Mouse (Mus musculus) regulatory T cell (primary cell): ENCODE data around the gene Gm45837.

Experiments used
- in situ Hi-C: fragments of 300-600 bp; cut with MboI, MseI; formaldehyde crosslinking; loops from one replicate; pipeline ENCODE4 v1.15.1; 2025; ENCODE audit warnings: high pct_unique_total_duplicates

Gene Gm45837

DNA sequence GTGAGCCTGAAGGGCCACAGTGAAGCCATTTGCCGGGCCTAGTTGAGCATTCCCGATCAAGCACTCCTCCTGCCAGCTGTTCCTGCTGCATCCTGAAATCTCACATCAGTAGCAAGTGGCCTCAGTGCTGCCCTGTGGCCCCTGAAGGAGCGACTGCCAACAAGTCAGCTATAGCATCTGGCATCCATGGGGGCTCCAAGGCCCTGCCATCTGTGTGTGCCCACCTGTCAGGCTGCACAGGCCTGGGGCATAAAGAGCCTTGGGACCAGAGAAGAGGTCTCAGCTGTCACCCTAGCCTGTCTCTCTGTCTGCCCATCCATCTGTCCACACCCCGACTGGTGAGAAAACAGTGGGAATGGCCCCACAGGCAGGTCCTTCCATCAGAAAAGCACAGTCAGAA, 54.2 kb downstream of the Gm45837 start:
- in situ Hi-C loops: no loop called here

DNA sequence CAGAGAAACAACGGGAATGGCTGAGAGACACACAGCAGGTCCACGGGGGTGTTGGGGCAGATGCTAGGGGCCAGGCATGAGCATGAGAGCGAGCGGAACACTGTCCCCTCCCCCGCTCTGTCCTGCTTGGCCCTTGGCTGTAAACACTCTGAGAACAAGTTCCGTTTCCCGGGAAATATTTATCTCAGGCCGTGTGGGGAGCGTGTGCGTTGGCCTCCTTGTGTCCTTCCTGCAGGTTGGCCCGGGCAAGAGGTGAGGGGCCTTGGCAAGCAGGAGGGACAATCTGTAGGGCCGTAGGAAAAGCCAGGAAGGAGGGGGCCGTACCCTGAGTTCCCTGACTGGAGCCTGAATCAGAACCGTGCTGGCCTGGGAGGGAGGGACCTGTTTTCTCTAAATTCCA, 54.7 kb downstream of the Gm45837 start:
- in situ Hi-C loops: no loop called here

DNA sequence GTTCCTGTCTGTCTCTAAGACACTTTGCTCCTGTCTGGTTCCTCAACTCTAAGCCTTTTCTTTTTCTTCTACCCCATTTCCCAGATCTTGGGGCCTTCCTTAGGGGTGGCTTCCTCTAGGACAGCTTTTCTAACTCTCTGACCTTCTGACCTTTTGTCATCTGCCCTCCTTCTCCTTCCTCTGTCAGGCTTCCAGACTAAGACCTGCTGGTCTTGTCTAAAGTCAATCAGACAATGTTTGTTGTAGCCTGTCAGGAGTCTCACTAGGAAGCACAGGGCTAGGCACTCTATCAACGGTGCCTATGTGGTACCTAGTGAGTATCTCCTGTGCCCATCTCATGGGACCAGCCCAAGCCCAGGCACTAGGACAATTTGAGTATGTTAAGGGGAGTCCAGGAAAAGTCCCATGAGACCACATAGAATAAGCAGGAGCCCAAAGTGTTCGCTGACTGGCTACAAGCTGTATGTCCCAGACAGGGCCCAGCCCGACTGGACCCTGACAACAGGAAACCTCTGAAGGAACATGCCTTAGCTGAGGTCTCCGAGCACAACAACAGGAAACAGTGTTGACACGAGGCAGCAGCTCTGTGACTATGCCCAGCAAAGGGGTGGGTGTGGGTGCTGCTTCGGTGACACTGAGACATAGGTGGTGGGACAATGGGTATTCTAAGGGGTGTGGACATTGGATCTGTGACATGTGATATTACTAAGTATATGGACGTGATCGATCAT, 55.3 kb downstream of the Gm45837 start:
- in situ Hi-C loops: no loop called here

DNA sequence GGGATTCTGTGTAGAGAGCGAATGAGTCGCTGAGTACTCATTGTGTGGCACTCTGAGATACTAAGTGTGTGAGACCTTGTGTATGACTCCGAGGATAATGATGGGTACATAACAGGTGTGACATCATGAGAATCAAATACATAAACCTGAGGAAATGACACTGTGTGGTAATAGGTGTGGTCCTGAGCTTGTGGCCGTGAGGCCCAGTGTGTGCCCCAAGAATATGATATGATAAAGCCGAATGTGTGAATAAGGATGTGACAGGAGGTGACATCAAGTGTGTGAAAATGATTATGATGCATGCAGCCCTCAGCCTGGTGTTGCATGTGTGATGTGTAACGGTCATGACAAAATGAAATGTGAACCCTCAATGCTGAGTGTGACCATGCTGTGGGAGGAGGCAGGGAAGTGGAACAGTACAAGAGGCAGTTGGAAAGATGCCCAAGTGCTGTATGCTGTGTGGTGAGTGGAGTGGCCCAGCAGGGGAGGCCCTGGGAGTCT, 55.9 kb downstream of the Gm45837 start:
- in situ Hi-C loops: no loop called here

DNA sequence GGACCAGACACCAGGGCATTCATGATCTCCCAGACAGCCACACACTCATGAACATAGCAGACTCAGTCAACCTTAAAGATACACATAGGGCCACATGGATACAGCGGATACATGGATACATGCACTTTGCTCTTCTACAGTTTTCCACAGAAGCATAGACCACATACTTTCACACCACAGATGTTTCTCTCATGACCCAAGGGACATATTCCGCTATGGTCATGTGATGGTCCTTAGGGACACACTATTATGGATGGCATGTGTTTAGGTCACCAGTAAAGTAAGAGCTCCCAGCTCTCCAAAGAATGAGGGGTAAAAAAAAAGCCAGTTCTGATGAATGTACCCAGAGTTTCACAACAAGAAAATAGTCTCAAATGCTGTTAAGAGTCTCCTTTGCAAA, 60.7 kb downstream of the Gm45837 start:
- in situ Hi-C loops: no loop called here

DNA sequence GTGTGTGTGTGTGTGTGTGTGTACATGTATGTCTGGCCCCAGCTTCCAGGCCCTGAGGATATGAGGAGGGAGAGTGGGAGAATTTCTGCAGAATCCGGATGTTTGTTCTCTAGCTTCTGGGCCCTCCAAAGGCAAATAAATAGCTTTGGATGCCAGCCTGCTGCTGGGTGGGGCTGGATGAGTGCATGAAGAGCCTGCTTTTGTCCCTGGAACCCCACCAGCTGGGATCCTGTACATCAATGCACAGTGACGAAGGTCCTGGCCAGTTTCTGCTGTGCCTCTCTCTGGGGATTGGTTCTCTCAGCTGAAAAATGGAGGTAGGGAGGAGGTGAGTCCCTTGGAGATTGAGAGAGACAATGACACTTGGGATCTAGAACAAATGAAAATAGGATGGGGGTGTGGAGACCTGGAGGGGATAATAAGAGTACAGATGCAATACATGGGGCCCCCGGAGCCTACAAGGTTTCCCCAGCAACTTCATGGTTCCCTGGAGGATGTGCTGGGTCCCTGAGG, 61.3 kb downstream of the Gm45837 start:
- in situ Hi-C loops: no loop called here

DNA sequence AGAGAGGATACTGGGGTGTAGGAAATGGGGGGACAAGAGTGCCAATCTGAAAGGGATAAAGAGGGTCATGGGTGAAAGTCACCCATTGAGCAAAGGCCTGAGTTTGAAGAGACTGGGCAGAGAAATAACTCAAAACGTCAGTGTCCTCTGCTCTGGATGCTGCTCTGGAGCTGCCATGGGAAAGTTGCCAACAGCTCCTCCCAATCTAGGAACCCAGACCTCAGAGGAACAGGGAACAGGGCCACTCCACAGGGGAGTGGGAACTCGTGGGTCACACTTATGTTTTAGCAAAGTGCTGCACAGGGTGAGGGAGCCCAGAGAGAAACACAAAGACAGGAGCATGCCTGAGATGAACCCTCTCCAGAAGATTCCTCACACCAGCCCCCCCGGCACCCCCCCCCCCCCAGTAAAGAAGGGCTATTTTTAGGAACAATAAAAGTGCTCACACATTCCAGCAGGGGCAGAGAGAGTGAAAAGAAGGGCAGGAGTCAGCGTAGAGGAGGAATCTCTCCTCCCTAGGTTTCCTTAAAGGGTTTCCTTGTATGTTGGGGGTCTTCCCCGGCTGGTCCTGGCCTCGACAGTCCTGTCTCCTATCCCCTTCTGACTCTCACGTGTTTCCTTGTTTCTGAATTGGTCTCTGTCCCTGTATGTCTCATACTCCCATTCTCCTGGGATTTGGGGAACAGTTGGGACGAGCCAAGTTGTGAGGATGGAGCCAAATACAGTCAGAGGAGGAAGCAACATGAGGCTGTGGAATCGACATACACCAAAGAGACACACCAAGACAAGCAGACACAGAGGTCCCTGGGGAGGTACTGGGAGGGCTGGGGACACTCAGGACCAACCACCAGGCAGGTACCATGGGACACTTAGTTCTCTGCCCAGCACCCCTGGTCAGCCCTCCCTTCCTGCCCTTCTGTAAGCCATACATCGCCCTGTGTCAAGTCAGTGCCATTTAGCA, 62.2 kb downstream of the Gm45837 start:
- in situ Hi-C loops: no loop called here

DNA sequence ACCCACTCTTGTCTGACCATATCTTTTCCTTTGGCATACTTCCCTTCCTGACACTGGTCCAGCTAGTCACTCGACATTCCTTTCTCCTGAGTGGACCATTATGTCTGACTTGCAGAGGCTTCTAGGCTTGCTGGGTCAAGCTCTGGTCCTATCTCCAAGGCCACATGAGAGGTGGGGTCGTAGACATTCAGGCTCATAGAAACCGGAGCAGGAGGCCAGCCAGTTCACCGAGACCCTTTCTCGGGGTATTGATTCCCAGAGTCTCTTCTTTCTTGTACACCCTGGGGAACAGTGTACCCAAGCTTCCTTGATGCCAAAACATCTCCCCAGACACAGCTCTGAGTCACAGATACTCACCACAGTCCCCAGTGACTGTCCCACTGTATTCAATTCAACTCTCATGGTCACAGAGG, 63.7 kb downstream of the Gm45837 start:
- in situ Hi-C loops: no loop called here

DNA sequence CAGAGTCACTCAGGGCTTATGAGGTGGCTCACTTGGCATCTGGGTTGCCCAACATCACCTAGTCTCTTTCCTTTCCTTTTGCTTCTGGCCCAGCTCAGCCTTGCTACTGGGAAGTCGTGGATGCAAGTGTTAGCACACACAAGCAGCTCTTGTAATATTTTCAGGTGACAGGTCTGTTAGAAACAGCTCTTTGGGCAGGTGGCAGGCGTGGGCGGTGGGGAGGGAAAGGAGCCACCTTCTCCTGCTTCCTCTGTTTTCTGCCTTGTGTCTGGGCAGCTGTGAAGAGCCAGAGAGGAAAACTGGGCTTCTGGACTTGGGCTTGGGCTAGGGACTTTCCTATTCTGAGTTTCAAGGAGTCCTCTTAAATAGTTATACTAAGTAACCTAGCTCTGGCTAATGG, 65.3 kb downstream of the Gm45837 start:
- in situ Hi-C loops: no loop called here

DNA sequence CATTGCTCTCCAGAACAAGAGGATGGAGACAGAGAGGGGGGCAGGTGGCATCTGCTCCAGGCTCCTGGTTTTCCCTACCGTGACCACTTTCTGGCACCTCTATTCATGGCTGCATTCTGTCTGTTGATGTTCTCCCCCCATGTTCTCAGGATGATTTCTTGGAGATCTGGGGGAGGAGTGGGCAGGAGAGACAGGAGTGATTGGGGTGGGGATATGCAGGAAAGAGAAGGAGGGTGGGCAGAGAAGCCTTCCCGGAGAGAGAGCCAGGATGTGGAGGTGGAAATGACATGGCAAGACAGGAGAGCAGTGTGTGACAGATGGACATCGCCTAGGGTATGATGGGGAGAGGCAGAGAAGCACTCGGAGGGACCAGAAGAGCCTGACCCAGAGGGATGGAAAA, 65.8 kb downstream of the Gm45837 start:
- in situ Hi-C loops: no loop called here

DNA sequence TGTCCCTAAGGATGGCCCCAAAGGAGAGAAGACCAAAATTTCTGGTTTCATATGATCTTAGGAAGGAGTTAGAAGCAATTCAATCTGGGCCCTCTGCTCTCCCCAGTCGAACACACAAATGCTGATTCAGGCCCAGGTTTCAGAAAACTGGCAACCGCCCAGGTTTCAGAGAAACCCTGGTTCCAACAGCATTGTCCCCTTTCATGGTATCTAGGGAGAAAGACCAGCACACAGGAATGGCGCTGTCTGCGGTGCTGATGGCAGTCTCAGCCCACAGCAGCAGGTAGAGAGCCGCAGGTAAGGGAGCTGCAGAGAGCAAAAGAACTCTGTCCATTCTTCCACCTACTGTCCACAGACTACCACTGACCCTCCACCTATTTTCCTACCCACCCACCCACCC, 66.5 kb downstream of the Gm45837 start:
- in situ Hi-C loops: no loop called here

DNA sequence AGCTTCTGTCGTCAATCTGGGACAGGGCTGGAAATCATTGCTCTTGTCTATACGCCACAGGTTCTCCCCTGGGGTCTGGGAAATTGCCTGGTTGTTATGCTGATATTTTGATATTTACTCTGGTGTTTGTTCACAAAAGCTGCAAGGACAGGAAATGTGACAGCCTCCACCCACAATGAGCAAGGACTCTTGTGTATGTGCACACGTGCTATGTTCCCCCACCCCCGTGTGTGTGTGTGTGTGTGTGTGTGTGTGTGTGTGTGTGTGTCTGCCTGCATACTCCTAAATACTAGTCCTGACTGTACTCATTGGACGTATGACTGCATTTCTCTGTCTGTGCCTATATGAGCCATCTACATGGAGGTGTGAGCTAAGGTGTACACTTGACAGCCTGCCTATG, 67.4 kb downstream of the Gm45837 start:
- in situ Hi-C loops: no loop called here

DNA sequence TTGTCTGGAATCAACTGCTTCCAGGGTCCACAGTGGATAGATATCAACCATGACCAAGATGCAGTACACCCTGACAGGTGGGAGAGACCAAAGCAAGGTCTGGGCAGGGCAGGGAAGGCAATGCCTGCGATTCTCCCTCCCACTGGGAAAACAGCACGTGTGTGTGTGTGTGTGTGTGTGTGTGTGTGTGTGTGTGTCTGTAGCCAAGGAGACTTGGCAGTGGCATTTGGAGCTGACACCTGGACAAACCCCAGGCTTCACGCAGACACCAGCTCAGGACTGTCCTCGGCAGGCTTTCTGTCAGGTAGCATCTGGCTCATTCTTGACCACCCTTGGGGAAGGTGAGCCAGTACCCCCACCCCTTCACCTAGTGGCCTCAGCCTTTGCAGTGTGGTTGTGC, 69.2 kb downstream of the Gm45837 start:
- in situ Hi-C loops: no loop called here

DNA sequence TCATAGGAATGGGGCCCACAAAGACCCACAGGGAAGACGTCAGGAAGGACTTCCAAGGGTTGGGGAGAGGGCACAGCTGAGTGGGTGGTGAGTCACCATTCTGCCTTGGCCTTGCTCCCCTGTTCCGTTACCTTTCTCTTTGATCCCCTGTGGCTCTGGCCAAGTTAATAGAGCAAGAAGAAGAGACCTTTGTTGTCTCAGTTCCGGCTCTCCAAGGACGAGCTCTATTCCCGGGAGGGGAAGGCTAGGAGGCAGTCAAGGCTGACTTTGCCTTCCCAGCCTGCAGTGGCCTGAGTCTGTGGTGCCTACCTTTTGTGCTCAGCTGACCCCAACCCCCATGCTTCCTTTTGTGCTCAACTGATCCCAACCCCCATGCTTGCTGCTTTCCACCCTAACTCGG, 70.0 kb downstream of the Gm45837 start:
- in situ Hi-C loops: no loop called here

DNA sequence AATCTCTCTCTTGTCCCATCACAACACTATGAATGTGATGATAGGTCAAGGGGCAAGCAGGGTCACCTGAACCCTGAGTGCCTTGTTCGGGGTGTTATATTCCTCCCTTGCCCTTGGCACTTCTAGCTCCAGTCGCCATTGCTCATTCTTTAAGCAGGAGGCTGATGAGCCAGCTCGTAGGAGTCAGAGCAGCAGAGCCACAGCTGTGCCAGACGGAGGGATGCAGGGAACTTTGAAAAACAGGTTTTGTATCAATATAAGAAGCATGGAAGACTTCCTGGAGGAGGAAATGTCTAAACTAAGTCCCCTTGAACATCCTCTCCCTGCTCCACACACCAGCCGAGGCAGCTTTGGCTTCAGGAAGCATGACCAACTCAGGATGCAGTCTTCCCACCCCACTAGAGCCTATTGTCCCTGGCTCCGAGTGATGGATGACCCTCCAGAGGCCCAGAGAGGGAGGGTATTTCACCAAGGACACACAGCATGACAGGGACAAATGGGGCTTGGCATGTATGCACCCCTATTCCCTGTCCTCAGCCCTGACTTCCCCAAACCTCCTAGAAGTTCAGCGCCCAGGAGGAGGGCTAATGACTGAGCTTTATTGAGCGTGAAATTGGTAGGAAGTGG, 71.3 kb downstream of the Gm45837 start:
- in situ Hi-C loops: no loop called here

DNA sequence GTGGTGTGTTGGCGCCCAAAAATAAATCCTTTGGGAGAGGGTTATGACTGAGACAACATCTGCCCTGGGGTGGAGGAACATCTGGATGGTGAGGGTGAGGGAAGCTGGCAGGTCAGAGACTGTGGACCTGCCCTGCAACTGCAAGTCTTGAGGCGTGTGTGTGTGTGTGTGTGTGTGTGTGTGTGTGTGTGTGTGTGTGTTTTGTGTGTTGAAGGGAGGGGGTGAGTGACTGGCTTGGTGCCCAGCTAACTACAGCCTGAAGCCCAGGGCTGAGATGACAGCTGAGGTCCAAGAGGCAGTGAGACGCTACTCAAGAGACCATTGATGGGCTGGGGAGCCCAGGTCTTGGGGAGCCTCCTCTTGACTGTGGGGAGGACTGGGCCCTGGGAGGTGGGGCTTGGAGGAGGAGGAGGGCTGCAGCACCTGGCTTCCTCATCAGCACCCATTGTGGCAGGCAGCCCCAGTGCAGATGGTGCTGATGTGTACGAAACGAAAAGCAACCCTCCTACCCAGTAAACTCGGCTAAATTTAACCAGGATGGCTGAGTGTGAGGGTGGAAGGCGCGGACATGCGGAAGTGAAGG, 71.9 kb downstream of the Gm45837 start:
- in situ Hi-C loops: no loop called here

DNA sequence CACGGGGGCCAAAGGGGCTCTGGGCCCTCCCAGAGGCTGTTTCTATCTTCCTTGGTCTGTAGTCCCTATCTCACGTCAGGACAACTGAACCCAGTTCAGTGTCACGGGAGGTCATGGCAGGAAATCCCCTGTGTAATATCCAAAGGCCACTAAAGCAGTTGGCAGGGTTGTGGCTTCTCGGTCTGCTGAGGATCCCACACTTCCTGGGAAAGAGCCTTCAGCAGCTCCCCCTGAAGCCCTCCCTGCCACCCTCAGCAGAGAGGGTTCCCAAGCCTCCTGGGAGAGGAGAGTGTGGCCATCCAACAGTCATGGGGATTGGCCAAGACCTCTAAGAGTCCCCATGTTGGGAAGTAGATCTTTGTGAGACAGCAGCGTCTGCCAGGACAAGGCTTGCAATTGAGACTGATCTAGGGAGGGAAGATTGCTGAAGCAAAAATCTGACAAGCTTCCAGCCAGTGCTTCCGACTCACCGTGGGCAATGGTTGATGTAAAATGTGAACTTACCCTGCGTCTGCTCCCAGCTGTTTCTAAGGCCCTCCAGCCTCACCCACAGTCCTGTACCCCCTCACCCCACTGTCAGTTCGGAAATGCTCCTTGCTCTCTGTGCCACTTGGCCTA, 72.9 kb downstream of the Gm45837 start:
- in situ Hi-C loops: no loop called here

DNA sequence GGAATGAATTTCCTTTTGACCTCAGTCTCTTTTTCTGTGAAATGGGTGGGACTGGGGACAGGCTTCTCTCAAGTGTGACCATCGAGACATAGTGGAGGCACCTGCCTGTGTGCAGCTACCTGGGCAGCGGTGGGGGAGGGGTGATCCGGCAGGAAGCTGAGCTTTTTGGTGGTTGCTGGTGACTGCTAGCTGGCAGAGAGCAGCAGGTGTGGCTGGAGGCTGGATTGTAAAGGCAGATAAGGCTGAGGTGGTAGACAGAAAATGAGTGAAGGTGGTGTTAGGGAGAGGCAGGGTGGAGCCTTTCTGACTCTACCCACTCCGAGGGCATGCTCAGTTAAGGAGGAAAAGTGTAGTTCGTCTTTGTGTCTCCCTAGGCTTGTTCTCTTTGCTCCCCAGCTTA, 76.4 kb downstream of the Gm45837 start:
- in situ Hi-C loops: no loop called here

DNA sequence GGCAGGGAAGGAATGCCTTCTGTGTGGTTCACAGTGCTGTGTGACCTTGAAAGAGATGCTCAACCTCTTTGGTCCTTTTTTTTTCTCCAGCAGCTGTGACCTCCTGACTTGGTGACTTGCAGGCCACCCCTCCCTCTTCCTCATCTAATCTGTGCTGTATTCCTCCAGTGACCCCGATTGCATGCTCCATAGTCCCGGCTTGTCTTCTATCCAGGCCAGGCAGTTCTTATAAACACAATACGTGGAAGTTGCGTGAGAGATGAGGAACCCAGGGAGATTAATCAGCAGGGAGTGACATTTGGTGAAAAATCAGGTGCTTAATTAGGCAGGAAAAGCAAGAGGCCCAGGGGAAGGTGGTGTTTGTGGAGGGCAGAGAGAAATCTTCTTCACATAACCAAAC, 80.3 kb downstream of the Gm45837 start:
- in situ Hi-C loops: no loop called here

DNA sequence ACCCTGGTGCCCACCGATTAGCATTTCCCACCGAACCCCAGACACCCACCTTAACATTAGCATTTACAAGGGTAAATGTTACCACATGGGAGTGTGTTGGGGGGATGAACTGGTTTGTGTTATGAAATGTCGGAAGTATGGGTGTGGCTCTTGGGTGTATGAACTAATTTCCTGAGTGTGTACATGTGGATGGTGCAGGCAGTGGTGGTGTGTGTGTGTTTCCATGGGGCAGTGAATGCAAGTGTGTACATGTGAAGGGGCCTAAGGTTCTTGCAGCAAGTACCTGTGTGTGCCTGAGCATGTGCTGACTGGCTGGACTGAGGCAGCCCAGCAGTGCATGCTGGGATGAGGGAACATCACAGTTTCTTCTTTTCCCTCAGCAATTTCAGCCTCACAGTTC, 87.7 kb downstream of the Gm45837 start:
- in situ Hi-C loops: no loop called here

DNA sequence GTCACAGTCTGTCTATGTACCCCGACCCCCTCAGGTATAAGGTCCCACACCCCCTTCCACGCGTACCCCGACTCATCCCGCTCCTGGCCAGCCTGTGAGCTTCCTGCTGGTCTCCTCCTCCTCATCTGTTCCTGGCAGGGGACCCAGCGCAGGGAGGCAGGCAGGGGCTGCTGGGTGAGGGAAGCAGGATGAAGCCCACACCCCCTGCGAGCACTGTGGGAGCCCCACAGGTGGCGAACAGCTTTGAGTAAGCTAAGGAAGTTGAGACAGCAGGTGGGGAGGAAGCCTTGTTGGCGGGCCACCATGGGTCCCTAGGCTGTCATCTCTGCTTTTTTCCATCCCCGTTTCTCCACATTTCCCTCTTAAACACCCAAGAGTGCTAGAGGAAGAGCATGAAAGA, 88.6 kb downstream of the Gm45837 start:
- in situ Hi-C loops: no loop called here
